ENCODE assay signal across 9 mouse cellular contexts in the genomic region with DNA sequence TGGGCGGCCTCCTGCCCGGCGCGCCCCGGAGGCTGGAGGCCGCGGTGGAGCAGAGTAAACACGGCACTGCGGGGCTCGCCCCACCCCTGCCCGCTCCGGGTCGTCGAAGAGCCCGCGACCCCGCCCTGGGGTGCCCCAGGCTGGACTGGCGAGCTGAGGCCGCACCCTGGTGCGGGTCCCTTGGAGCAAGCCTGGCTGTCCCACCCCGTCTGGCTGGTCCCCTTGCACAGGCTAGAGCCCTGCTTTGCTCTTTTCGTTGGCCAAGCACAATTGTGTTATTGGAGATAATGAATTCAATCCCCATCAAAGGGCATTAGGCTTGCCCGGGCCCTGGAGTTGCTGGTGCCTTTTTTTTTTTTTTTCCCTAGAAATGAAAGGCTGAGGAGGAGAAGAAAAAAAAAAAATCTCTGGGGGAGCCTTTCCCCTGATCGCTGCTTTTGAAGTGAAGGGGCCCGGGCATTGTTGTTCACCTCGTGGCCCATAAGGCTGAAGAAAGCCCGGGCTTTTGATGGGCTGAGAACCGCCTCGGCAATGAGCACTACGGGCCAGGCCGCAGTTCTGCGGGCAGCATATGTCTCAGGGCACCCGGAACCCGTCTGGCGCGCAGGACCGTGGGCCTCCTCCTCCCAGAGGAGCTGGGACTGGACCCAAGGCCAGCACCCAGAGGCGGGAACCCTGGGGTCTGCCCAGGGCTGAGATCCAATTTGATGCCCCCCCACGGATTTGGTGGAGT. TPM values are rescaled to one million over a fixed set of nuclear protein-coding genes. Genes with fewer than 3 reads are reported as not detected.
A peak's percentile ranks its signal among the peaks of the same experiment; 100 is the strongest.
DNase-seq lines count a peak whose midpoint lies in the region; ATAC-seq and TF ChIP-seq lines count a peak whose summit lies in the region.
"Had no signal": no experiment of that assay in that cellular context is flagged by ENCODE, and none has a peak within 500 bp of the region (broad histone marks: within the 10 kb centered on the region; RNA-seq: fewer than 3 reads in every experiment).

No protein-coding gene starts in this region.

- H3K27ac ChIP-seq in heart, embryonic 14.5 days (replicated peaks in 1 of 2; ENCODE audit: control insufficient read depth in 1 of 2, insufficient read depth in 1 of 2, low read depth in 2 of 2, low read length in 2 of 2) = no peak overlapping the region
- peak overlapping the region; percentile 60 for H3K27ac ChIP-seq in hindbrain, embryonic 10.5 days
- H3K27ac ChIP-seq in liver, embryonic 16.5 days (ENCODE audit: low read length) = no peak overlapping the region; the same call in 1 of the 2 replicates
- no peak overlapping the region for H3K27ac ChIP-seq in olfactory bulb, adult 2 months (ENCODE audit: insufficient read depth, low read depth, low read length)

- 0 out of 2 replicates have a peak, but pooled peaks have one; percentile 11 for TF ChIP-seq POLR2A in olfactory bulb, adult 2 months (IDR thresholded peaks at IDR 0.05; ENCODE audit: insufficient read depth, low read depth, low read length)

- H3K4me2 ChIP-seq in heart, embryonic 14.5 days (ENCODE audit: low read length) = 0 out of 2 replicates have a peak overlapping the region, but pooled peaks have one; percentile 18
- peak overlapping the region; percentile 39 for H3K4me2 ChIP-seq in liver, embryonic 16.5 days (ENCODE audit: low read depth, low read length)

- WGBS in heart, embryonic 14.5 days = 1% methylated on average over 38 of the region's 39 CpGs
- under 1% methylated on average over 39 of the region's 39 CpGs for WGBS in hindbrain, embryonic 10.5 days
- WGBS in liver, embryonic 16.5 days (ENCODE audit: insufficient replicate concordance) = 2% methylated on average over 39 of the region's 39 CpGs
- 1% methylated on average over 39 of the region's 39 CpGs for WGBS in olfactory bulb, adult 2 months

- peaks cover 81% of the 10 kb centered on the region for H3K27me3 ChIP-seq in heart, embryonic 14.5 days (ENCODE audit: control insufficient read depth, insufficient read depth, low read length)
- H3K27me3 ChIP-seq in hindbrain, embryonic 10.5 days (ENCODE audit: insufficient read depth, poor library complexity, severe bottlenecking) = peaks cover 100% of the 10 kb centered on the region
- H3K27me3 ChIP-seq in liver, embryonic 16.5 days (ENCODE audit: control insufficient read depth, insufficient read depth, low read depth, low read length) = peaks cover 66% of the 10 kb centered on the region

- TF ChIP-seq CTCF in olfactory bulb, adult 2 months (IDR thresholded peaks at IDR 0.05; ENCODE audit: insufficient read depth, low read depth, low read length) = no peak

- H3K4me1 ChIP-seq in heart, embryonic 14.5 days (ENCODE audit: control insufficient read depth in 2 of 2, insufficient read depth in 2 of 2, low read length in 2 of 2) = peaks cover 0 to 6% of the 10 kb centered on the region in 2 experiments; a peak in 3 of 4 replicates
- H3K4me1 ChIP-seq in hindbrain, embryonic 10.5 days (replicated peaks) = peaks cover 37% of the 10 kb centered on the region
- H3K4me1 ChIP-seq in liver, embryonic 16.5 days (ENCODE audit: control insufficient read depth, low read depth, low read length) = no peaks in the 10 kb centered on the region
- no peaks in the 10 kb centered on the region for H3K4me1 ChIP-seq in olfactory bulb, adult 2 months (ENCODE audit: control insufficient read depth, insufficient read depth, low read length)

- H3K9me3 ChIP-seq in heart, embryonic 14.5 days (ENCODE audit: control insufficient read depth, low read length) = no peaks in the 10 kb centered on the region
- no peaks in the 10 kb centered on the region for H3K9me3 ChIP-seq in hindbrain, embryonic 10.5 days
- no peaks in the 10 kb centered on the region for H3K9me3 ChIP-seq in liver, embryonic 16.5 days (replicated peaks; ENCODE audit: control insufficient read depth, low read length)

- no peak overlapping the region for H3K9ac ChIP-seq in heart, embryonic 14.5 days (ENCODE audit: low read length)
- no peak overlapping the region; the same call in 1 of the 2 replicates for H3K9ac ChIP-seq in liver, embryonic 16.5 days (ENCODE audit: low read depth, low read length)

- H3K4me3 ChIP-seq in heart, embryonic 14.5 days (ENCODE audit: control insufficient read depth in 1 of 2, insufficient read depth in 1 of 2, low read depth in 1 of 2, low read length in 2 of 2) = no peak overlapping the region; a peak in 1 of 4 replicates
- peak overlapping the region; percentile 44 for H3K4me3 ChIP-seq in hindbrain, embryonic 10.5 days
- 0 out of 2 replicates have a peak overlapping the region, but pooled peaks have one; percentile 15 for H3K4me3 ChIP-seq in liver, embryonic 16.5 days (ENCODE audit: low read depth, low read length)
- no peak overlapping the region for H3K4me3 ChIP-seq in olfactory bulb, adult 2 months (ENCODE audit: insufficient read depth, low read depth, low read length)

- no peak for ATAC-seq in heart, embryonic 14.5 days (ENCODE audit: insufficient number of reproducible peaks, insufficient read depth, low FRiP score, low read depth)
- peak; percentile 69 for ATAC-seq in liver, embryonic 16.5 days (ENCODE audit: low read depth)

- no peak for DNase-seq in heart, postnatal 36 days
- DNase-seq in hindbrain, embryonic 10.5 days (ENCODE audit: low spot score) = peak; percentile 58
- DNase-seq in thymus, postnatal 4 days = no peak
- no peak for DNase-seq in cerebellum, adult 18-20 months
- DNase-seq in thymus, postnatal 0 days (ENCODE audit: low spot score) = no peak
- DNase-seq: cerebellum, adult 9-11 months had no signal

- intact Hi-C loops in heart, postnatal 36 days (cut with DNase I) = no loop called here

- no peaks in the 10 kb centered on the region for H3K36me3 ChIP-seq in heart, embryonic 14.5 days (ENCODE audit: control insufficient read depth, insufficient read depth, low read length)
- no peaks in the 10 kb centered on the region for H3K36me3 ChIP-seq in hindbrain, embryonic 10.5 days
- no peaks in the 10 kb centered on the region for H3K36me3 ChIP-seq in liver, embryonic 16.5 days (ENCODE audit: control insufficient read depth, insufficient read depth)

RNA-seq across cellular contexts. Expression of a gene that starts 11.7 kb away (rescaled TPM):
- polyA plus RNA-seq in heart, embryonic 14.5 days (2014; fragmentation: Nextera tagmentation; extraction: Ambion mirVana) = 0.42 TPM in 1 of 2 replicates, not detected in the other
- not detected for total RNA-seq in heart, postnatal 36 days (2021)
- polyA plus RNA-seq in hindbrain, embryonic 10.5 days (2016; fragmentation: Nextera tagmentation; extraction: Ambion mirVana) = 1.2 and 1.6 TPM in 2 replicates
- 0.72 and 0.74 TPM in 2 replicates for polyA plus RNA-seq in liver, embryonic 16.5 days (2015; fragmentation: Nextera tagmentation; extraction: Ambion mirVana)
- polyA plus RNA-seq in olfactory bulb, adult 2 months (2012; ENCODE audit: insufficient read depth, insufficient read length, low replicate concordance, missing spikeins) = not detected in 2 replicates
- polyA plus RNA-seq in thymus, postnatal 0 days (2015; fragmentation: Nextera tagmentation; extraction: Ambion mirVana) = 0.26 and 0.47 TPM in 2 replicates

RNA-seq across cellular contexts. Expression of a gene that starts 28.9 kb away (rescaled TPM):
- 0.09 and 0.41 TPM in 2 replicates for polyA plus RNA-seq in heart, embryonic 14.5 days (2014; fragmentation: Nextera tagmentation; extraction: Ambion mirVana)
- not detected for total RNA-seq in heart, postnatal 36 days (2021)
- 0.58 and 0.59 TPM in 2 replicates for polyA plus RNA-seq in hindbrain, embryonic 10.5 days (2016; fragmentation: Nextera tagmentation; extraction: Ambion mirVana)
- 0.06 and 0.08 TPM in 2 replicates for polyA plus RNA-seq in liver, embryonic 16.5 days (2015; fragmentation: Nextera tagmentation; extraction: Ambion mirVana)
- polyA plus RNA-seq in olfactory bulb, adult 2 months (2012; ENCODE audit: insufficient read depth, insufficient read length, low replicate concordance, missing spikeins) = not detected in 2 replicates
- 0.06 and 0.17 TPM in 2 replicates for polyA plus RNA-seq in thymus, postnatal 0 days (2015; fragmentation: Nextera tagmentation; extraction: Ambion mirVana)

Comparison
In these comparisons a context has a peak if more than half of its experiments do, and no peak if none do; other contexts are left out.
1. H3K4me3 ChIP-seq: peak in hindbrain, embryonic 10.5 days (single experiment) and liver, embryonic 16.5 days (single experiment); none in heart, embryonic 14.5 days (0 of 2) and olfactory bulb, adult 2 months (single experiment).